Mouse (Mus musculus) intestine, embryonic 14.5 days (tissue): ENCODE measurements around the gene Iqsec3. TPM values are rescaled to one million over a fixed set of nuclear protein-coding genes. Genes with fewer than 3 reads are reported as not detected.

ENCODE experiments used
- ATAC-seq: fragments of 200-750 bp; cut with Nextera tagmentation; replicated peaks from 2 replicates; pipeline ENCODE4 v1.8.0; 2017; ENCODE audit warnings: low read depth, moderate number of reproducible peaks, moderate TSS enrichment, moderate library complexity; ENCODE audit not compliant: low FRiP score, low TSS enrichment
- DNase-seq: peaks from one replicate; pipeline ENCODE4 v3.0.0-alpha.2; 2018; ENCODE audit warnings: low spot score
- H3K27ac ChIP-seq: fragments of 300-500 bp; sonication (generic); 2 replicates; pipeline ENCODE4 v1.5.1; 2014; ENCODE audit warnings: low read depth, mild to moderate bottlenecking, control low read depth
- H3K27me3 ChIP-seq: fragments of 300-500 bp; sonication (generic); replicated peaks from 2 replicates; pipeline ENCODE4 v1.6.1; 2014; ENCODE audit warnings: low read length, control low read depth; ENCODE audit not compliant: control insufficient read depth, insufficient read depth
- H3K36me3 ChIP-seq: fragments of 300-500 bp; sonication (generic); 2 replicates; pipeline ENCODE4 v1.6.1; 2014; ENCODE audit warnings: low read length, control low read depth; ENCODE audit not compliant: control insufficient read depth, insufficient read depth
- H3K4me1 ChIP-seq: fragments of 300-500 bp; sonication (generic); replicated peaks from 2 replicates; pipeline ENCODE4 v1.6.1; 2014; ENCODE audit warnings: low read length, control low read depth, mixed read lengths; ENCODE audit not compliant: control insufficient read depth, insufficient read depth
- H3K4me2 ChIP-seq: fragments of 300-500 bp; sonication (generic); 2 replicates; pipeline ENCODE4 v1.6.1; 2014; ENCODE audit warnings: low read length
- H3K4me3 ChIP-seq: fragments of 300-500 bp; sonication (generic); 2 replicates; pipeline ENCODE4 v1.5.1; 2014; ENCODE audit warnings: low read depth, low read length, control low read depth, mixed read lengths
- H3K9ac ChIP-seq: fragments of 300-500 bp; sonication (generic); 2 replicates; pipeline ENCODE4 v1.6.1; 2014; ENCODE audit warnings: mild to moderate bottlenecking, low read length
- H3K9me3 ChIP-seq: fragments of 300-500 bp; sonication (generic); 2 replicates; pipeline ENCODE4 v1.6.1; 2016; ENCODE audit warnings: low read length, control low read depth; ENCODE audit not compliant: control insufficient read depth
- WGBS: fragments of 180-500 bp; shearing (Covaris S2); extraction: QIAGEN DNeasy Blood & Tissue Kit; methylation state at CpG from one replicate; pipeline ENCODE4 v1.1.7; 2014; 5-methylcytosine and 5-hydroxymethylcytosine counted together
- polyA plus RNA-seq: library from polyadenylated mRNA; unstranded; fragments of >200 nt; fragmentation: Nextera tagmentation; extraction: Ambion mirVana; gene quantifications from 2 replicates; pipeline ENCODE4 v1.2.1, GENCODE M21; 2014

Gene Iqsec3
- polyA plus RNA-seq, 1 experiment from 2014 or later, result 0.42 TPM

- no peak overlapping the region for H3K4me3 ChIP-seq
- no peak overlapping the region for H3K4me2 ChIP-seq
- H3K9me3 ChIP-seq, result no peaks in the 10 kb centered on the region
- no peaks in the 10 kb centered on the region for H3K4me1 ChIP-seq
- H3K27ac ChIP-seq, result no peak overlapping the region
- H3K9ac ChIP-seq, result no peak overlapping the region
- WGBS, result 69% methylated on average over 3 of the region's 3 CpGs
- no peaks in the 10 kb centered on the region for H3K36me3 ChIP-seq
- ATAC-seq, result no peak
- H3K27me3 ChIP-seq, result no peaks in the 10 kb centered on the region
- DNase-seq, result no peak
These were observed 27.7 kb upstream of the Iqsec3 start for GRCm38 (mm10) chr6:121501044-121501638.

- WGBS, result 68% methylated on average over 3 of the region's 3 CpGs
These were observed 26.4 kb upstream of the Iqsec3 start for GRCm38 (mm10) chr6:121499856-121500255.

GRCm38 (mm10) chr6:121498819-121499535 is 25.5 kb upstream of the Iqsec3 start:
- no peak overlapping the region for H3K9ac ChIP-seq
- no peaks in the 10 kb centered on the region for H3K27me3 ChIP-seq
- WGBS, result 15% methylated on average over 9 of the region's 9 CpGs
- H3K27ac ChIP-seq, result no peak overlapping the region
- H3K4me2 ChIP-seq, result no peak overlapping the region
- H3K9me3 ChIP-seq, result no peaks in the 10 kb centered on the region
- H3K4me1 ChIP-seq, result no peaks in the 10 kb centered on the region
- no peaks in the 10 kb centered on the region for H3K36me3 ChIP-seq
- ATAC-seq (no peak), DNase-seq (no peak)
- H3K4me3 ChIP-seq, result no peak overlapping the region

More at GRCm38 (mm10) chr6:121499856-121500255, 26.4 kb upstream of the Iqsec3 start:
- no peak overlapping the region for H3K9ac ChIP-seq
- H3K4me3 ChIP-seq, result no peak overlapping the region
- no peaks in the 10 kb centered on the region for H3K36me3 ChIP-seq
- H3K4me1 ChIP-seq, result no peaks in the 10 kb centered on the region
- H3K27me3 ChIP-seq, result no peaks in the 10 kb centered on the region
- DNase-seq (no peak), ATAC-seq (no peak)
- no peaks in the 10 kb centered on the region for H3K9me3 ChIP-seq
- no peak overlapping the region for H3K4me2 ChIP-seq
- H3K27ac ChIP-seq, result no peak overlapping the region

- H3K9ac ChIP-seq, result no peak overlapping the region
- 54% methylated on average over 7 of the region's 7 CpGs for WGBS
These were observed 22.1 kb upstream of the Iqsec3 start for GRCm38 (mm10) chr6:121495606-121496005.

GRCm38 (mm10) chr6:121495026-121495425 is 21.5 kb upstream of the Iqsec3 start:
- H3K4me2 ChIP-seq, result no peak overlapping the region
- no peaks in the 10 kb centered on the region for H3K27me3 ChIP-seq
- H3K27ac ChIP-seq, result no peak overlapping the region
- DNase-seq (no peak), ATAC-seq (no peak)
- H3K4me1 ChIP-seq, result no peaks in the 10 kb centered on the region
- no peaks in the 10 kb centered on the region for H3K9me3 ChIP-seq
- no peak overlapping the region for H3K4me3 ChIP-seq
- no peak overlapping the region for H3K9ac ChIP-seq
- H3K36me3 ChIP-seq, result no peaks in the 10 kb centered on the region
- 94% methylated on average over 1 of the region's 1 CpGs for WGBS

More at GRCm38 (mm10) chr6:121495606-121496005, 22.1 kb upstream of the Iqsec3 start:
- ATAC-seq (no peak), DNase-seq (no peak)
- no peaks in the 10 kb centered on the region for H3K4me1 ChIP-seq
- H3K4me3 ChIP-seq, result no peak overlapping the region
- H3K9me3 ChIP-seq, result no peaks in the 10 kb centered on the region
- no peak overlapping the region for H3K27ac ChIP-seq
- no peaks in the 10 kb centered on the region for H3K27me3 ChIP-seq
- no peaks in the 10 kb centered on the region for H3K36me3 ChIP-seq
- H3K4me2 ChIP-seq, result no peak overlapping the region

- H3K4me2 ChIP-seq, result no peak overlapping the region
- ATAC-seq (no peak), DNase-seq (no peak)
- no peaks in the 10 kb centered on the region for H3K27me3 ChIP-seq
- no peak overlapping the region for H3K4me3 ChIP-seq
- H3K4me1 ChIP-seq, result no peaks in the 10 kb centered on the region
- H3K9me3 ChIP-seq, result no peaks in the 10 kb centered on the region
- H3K27ac ChIP-seq, result no peak overlapping the region
- no peak overlapping the region for H3K9ac ChIP-seq
- WGBS, result 82% methylated on average over 4 of the region's 4 CpGs
- H3K36me3 ChIP-seq, result no peaks in the 10 kb centered on the region
These were observed 20.8 kb upstream of the Iqsec3 start for GRCm38 (mm10) chr6:121494319-121494718.

- H3K36me3 ChIP-seq, result no peaks in the 10 kb centered on the region
- no peaks in the 10 kb centered on the region for H3K4me1 ChIP-seq
- H3K4me3 ChIP-seq, result no peak overlapping the region
- DNase-seq, result no peak
- no peak overlapping the region for H3K4me2 ChIP-seq
- 88% methylated on average over 5 of the region's 5 CpGs for WGBS
- H3K9me3 ChIP-seq, result no peaks in the 10 kb centered on the region
- no peak overlapping the region for H3K9ac ChIP-seq
- ATAC-seq, result no peak
- H3K27ac ChIP-seq, result no peak overlapping the region
- no peaks in the 10 kb centered on the region for H3K27me3 ChIP-seq
These were observed 17.9 kb upstream of the Iqsec3 start for GRCm38 (mm10) chr6:121491339-121491738.

- no peaks in the 10 kb centered on the region; the same call in 1 of the 2 replicates for H3K4me1 ChIP-seq
- 34% methylated on average over 5 of the region's 5 CpGs for WGBS
- no peak overlapping the region for H3K27ac ChIP-seq
- ATAC-seq (no peak), DNase-seq (no peak)
- no peak overlapping the region for H3K4me3 ChIP-seq
- no peak overlapping the region for H3K9ac ChIP-seq
- no peaks in the 10 kb centered on the region for H3K36me3 ChIP-seq
- H3K4me2 ChIP-seq, result no peak overlapping the region
- peaks cover 28% of the 10 kb centered on the region for H3K27me3 ChIP-seq
- H3K9me3 ChIP-seq, result no peaks in the 10 kb centered on the region
These were observed 1.2 kb downstream of the Iqsec3 start for GRCm38 (mm10) chr6:121472273-121472672.

GRCm38 (mm10) chr6:121468235-121468634 is 5.2 kb downstream of the Iqsec3 start:
- H3K4me1 ChIP-seq, result no peaks in the 10 kb centered on the region
- no peaks in the 10 kb centered on the region for H3K36me3 ChIP-seq
- DNase-seq (no peak), ATAC-seq (no peak)
- H3K4me2 ChIP-seq, result no peak overlapping the region
- H3K27ac ChIP-seq, result no peak overlapping the region
- no peak overlapping the region for H3K4me3 ChIP-seq
- H3K27me3 ChIP-seq, result 0 out of 2 replicates have a peak, but pooled peaks cover 10% of the 10 kb centered on the region
- H3K9ac ChIP-seq, result no peak overlapping the region
- H3K9me3 ChIP-seq, result no peaks in the 10 kb centered on the region
